Comparison of ENCODE assay signal across 20 mouse cellular contexts in the genomic region with DNA sequence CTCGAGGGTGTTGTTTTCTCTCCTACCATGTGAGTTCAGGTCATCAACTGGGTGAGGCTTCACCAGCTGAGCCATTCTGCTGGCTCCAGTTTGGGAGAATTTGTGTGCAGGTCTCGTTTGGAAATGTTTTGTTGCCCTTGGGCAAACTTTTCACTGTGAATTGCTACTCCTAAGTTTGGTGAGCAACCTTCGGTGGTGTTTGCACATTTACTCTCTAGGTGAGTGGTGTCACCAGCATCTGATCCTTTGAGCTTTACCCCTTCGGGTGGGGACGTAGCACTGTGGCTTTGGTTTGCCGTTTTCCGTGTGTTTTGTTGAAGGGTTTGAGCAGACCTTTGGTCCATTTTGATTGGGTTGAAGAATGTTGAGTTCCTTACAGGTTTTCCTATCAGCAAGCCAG.
"Had no signal": no experiment of that assay in that cellular context is flagged by ENCODE, and none has a peak within 500 bp of the region (broad histone marks: within the 10 kb centered on the region; RNA-seq: fewer than 3 reads in every experiment).

No protein-coding gene starts in this region.

- H3K9ac ChIP-seq: limb, embryonic 13.5 days; lung, embryonic 14.5 days; midbrain, embryonic 12.5 days; midbrain, embryonic 15.5 days; neural tube, embryonic 12.5 days; neural tube, embryonic 15.5 days had no signal

- H3K9me3 ChIP-seq: limb, embryonic 10.5 days; midbrain, embryonic 12.5 days; midbrain, embryonic 15.5 days; neural tube, embryonic 12.5 days; neural tube, embryonic 15.5 days had no signal

- H3K4me3 ChIP-seq: layer of hippocampus, adult 2 months; limb, embryonic 10.5 days; limb, embryonic 13.5 days; midbrain, embryonic 12.5 days; midbrain, embryonic 15.5 days; neural tube, embryonic 12.5 days; neural tube, embryonic 15.5 days had no signal

- H3K27ac ChIP-seq: kidney, postnatal 0 days; layer of hippocampus, adult 2 months; limb, embryonic 10.5 days; limb, embryonic 13.5 days; macrophage; midbrain, embryonic 12.5 days; midbrain, embryonic 15.5 days; neural tube, embryonic 12.5 days; neural tube, embryonic 15.5 days; stomach, postnatal 0 days had no signal

- ATAC-seq: midbrain, embryonic 15.5 days had no signal

- H3K4me2 ChIP-seq: limb, embryonic 13.5 days; lung, embryonic 14.5 days; midbrain, embryonic 12.5 days; midbrain, embryonic 15.5 days; neural tube, embryonic 12.5 days; neural tube, embryonic 15.5 days had no signal

- DNase-seq: kidney, adult 18-20 months; kidney, adult 9 months; kidney, postnatal 25 days; layer of hippocampus, adult 9-11 months; lung, embryonic 14.5 days; right cerebral cortex, adult 18-20 months; right cerebral cortex, postnatal 14 days; right cerebral cortex, postnatal 4 days; thymus, adult 2 months; thymus, postnatal 14 days had no signal

- H3K4me1 ChIP-seq: midbrain, embryonic 15.5 days had no signal

- H3K27me3 ChIP-seq: limb, embryonic 13.5 days; midbrain, embryonic 12.5 days; midbrain, embryonic 15.5 days; neural tube, embryonic 12.5 days; neural tube, embryonic 15.5 days had no signal
